Mouse (Mus musculus): ENCODE results near the gene Esyt2.
A peak's percentile ranks its signal among the peaks of the same experiment; 100 is the strongest.
"Not testable (repeated sequence)": the region's sequence is repeated elsewhere in the genome, so short reads cannot be mapped to it uniquely, and the experiment has no call there.

Gene Esyt2

GRCm38 (mm10) chr12:116280653-116281364 lies at the start of gene Esyt2:
TSS of gene Esyt2 (plus strand) at chr12:116281196.
- DNase-seq = peak; percentile 100

GRCm38 (mm10) chr12:116231612-116232011 lies 49.4 kb upstream of the Esyt2 start:
- peak; percentile 91 for DNase-seq

GRCm38 (mm10) chr12:116232061-116232460 lies 48.9 kb upstream of the Esyt2 start:
- DNase-seq = no peak

GRCm38 (mm10) chr12:116235356-116235755 lies 45.6 kb upstream of the Esyt2 start:
- DNase-seq = peak; percentile 11

GRCm38 (mm10) chr12:116236658-116237057 lies 44.3 kb upstream of the Esyt2 start:
- DNase-seq = no peak

GRCm38 (mm10) chr12:116238370-116238769 lies 42.6 kb upstream of the Esyt2 start:
- no peak for DNase-seq

GRCm38 (mm10) chr12:116238803-116239202 lies 42.2 kb upstream of the Esyt2 start:
- DNase-seq = no peak

- no peak for DNase-seq
Observed at GRCm38 (mm10) chr12:116244601-116245000, 36.4 kb upstream of the Esyt2 start.

- DNase-seq = no peak
Observed at GRCm38 (mm10) chr12:116254652-116255051, 26.3 kb upstream of the Esyt2 start.

- no peak for DNase-seq
Observed at GRCm38 (mm10) chr12:116255636-116256035, 25.4 kb upstream of the Esyt2 start.

GRCm38 (mm10) chr12:116258321-116258720 lies 22.7 kb upstream of the Esyt2 start:
- DNase-seq = no peak

GRCm38 (mm10) chr12:116262555-116263341 lies 18.2 kb upstream of the Esyt2 start, which contains the start of gene Wdr60:
TSS of gene Wdr60 (minus strand) at chr12:116263022.
- peak; percentile 91 for DNase-seq

GRCm38 (mm10) chr12:116264756-116265155 lies 16.2 kb upstream of the Esyt2 start:
- no peak for DNase-seq

GRCm38 (mm10) chr12:116265275-116265674 lies 15.7 kb upstream of the Esyt2 start:
- DNase-seq = no peak

- DNase-seq = peak; percentile 44
Observed at GRCm38 (mm10) chr12:116269450-116269849, 11.5 kb upstream of the Esyt2 start.

GRCm38 (mm10) chr12:116270538-116270937 lies 10.5 kb upstream of the Esyt2 start:
- no peak for DNase-seq

GRCm38 (mm10) chr12:116271071-116271470 lies 9.9 kb upstream of the Esyt2 start:
- DNase-seq = no peak

GRCm38 (mm10) chr12:116273733-116274132 lies 7.3 kb upstream of the Esyt2 start:
- no peak for DNase-seq

- not testable (repeated sequence) for DNase-seq
Observed at GRCm38 (mm10) chr12:116275086-116275485, 5.9 kb upstream of the Esyt2 start, which contains the start of gene Gm11027. TSS of gene Gm11027 (plus strand) at chr12:116275386.

- no peak for DNase-seq
Observed at GRCm38 (mm10) chr12:116275631-116276030, 5.4 kb upstream of the Esyt2 start.

- DNase-seq = no peak
Observed at GRCm38 (mm10) chr12:116276961-116277360, 4.0 kb upstream of the Esyt2 start.

- no peak for DNase-seq
Observed at GRCm38 (mm10) chr12:116278541-116278940, 2.5 kb upstream of the Esyt2 start.

GRCm38 (mm10) chr12:116279181-116279580 lies 1.8 kb upstream of the Esyt2 start:
- DNase-seq = no peak

- DNase-seq = no peak
Observed at GRCm38 (mm10) chr12:116280149-116280652, 795 bp upstream of the Esyt2 start.

All from lung, postnatal 36 days (tissue).